Mouse (Mus musculus) brain, embryonic 14.5 days (tissue): Measurements from ENCODE around the gene Sft2d1.

Experiments
- CTCF ChIP-seq: fragments of 200-500 bp; IDR thresholded peaks from 2 replicates; pipeline ENCODE4 v1.5.1; 2012; ENCODE audit warnings: inconsistent platforms, mild to moderate bottlenecking, moderate library complexity, borderline replicate concordance; ENCODE audit not compliant: insufficient read depth, insufficient read length; ENCODE audit errors: extremely low read depth
- POLR2A ChIP-seq: fragments of 200-500 bp; IDR thresholded peaks from 2 replicates; pipeline ENCODE4 v1.6.1; 2012; ENCODE audit warnings: mild to moderate bottlenecking, inconsistent platforms, borderline replicate concordance; ENCODE audit not compliant: poor library complexity, insufficient read depth, insufficient read length, severe bottlenecking; ENCODE audit errors: extremely low read depth

- TF ChIP-seq CTCF (no peak), POLR2A (no peak)
Measured at GRCm38 (mm10) chr17:8297746-8298145, 13.2 kb upstream of the Sft2d1 start.
